Mouse (Mus musculus) lung, postnatal 36 days (tissue): ENCODE measurements around the gene Uhrf1bp1l.
A peak's percentile ranks its signal among the peaks of the same experiment; 100 is the strongest.

Source experiments
- DNase-seq: peaks from one replicate; pipeline ENCODE4 v3.0.0; 2022; ENCODE audit warnings: mixed read lengths

Gene Uhrf1bp1l

GRCm38 (mm10) chr10:89744871-89745665 is at the start of gene Uhrf1bp1l:
Gene Uhrf1bp1l (plus strand): TSS chr10:89744991.
- DNase-seq: peak; percentile 94

GRCm38 (mm10) chr10:89695194-89695911 is 49.4 kb upstream of the Uhrf1bp1l start:
- DNase-seq: peak; percentile 7

- peak; percentile 27 for DNase-seq
These were observed 48.5 kb upstream of the Uhrf1bp1l start for GRCm38 (mm10) chr10:89696270-89696669.

GRCm38 (mm10) chr10:89697956-89698355 is 46.8 kb upstream of the Uhrf1bp1l start:
- no peak for DNase-seq

DNA sequence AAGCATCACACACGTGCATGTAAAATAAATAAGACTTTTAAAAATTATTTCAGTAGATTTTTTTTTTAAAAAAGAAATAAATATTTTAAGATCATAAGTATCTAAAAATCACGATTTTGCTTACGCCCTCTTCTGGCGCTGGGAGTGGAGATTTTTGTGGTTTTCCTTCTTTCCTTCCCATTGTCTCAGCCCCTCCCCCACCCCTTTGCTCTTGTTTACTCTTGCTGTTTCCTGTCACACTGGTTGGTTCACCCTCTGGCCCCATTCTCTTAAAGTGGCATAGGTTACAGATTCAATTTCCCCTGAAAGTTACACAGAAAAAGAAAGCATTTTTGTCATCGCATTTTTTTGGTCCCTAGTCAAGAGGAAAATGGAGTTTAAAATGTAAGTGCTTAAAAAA is 41.7 kb upstream of the Uhrf1bp1l start:
- peak; percentile 64 for DNase-seq

GRCm38 (mm10) chr10:89707397-89707796 is 37.4 kb upstream of the Uhrf1bp1l start:
- no peak for DNase-seq

DNA sequence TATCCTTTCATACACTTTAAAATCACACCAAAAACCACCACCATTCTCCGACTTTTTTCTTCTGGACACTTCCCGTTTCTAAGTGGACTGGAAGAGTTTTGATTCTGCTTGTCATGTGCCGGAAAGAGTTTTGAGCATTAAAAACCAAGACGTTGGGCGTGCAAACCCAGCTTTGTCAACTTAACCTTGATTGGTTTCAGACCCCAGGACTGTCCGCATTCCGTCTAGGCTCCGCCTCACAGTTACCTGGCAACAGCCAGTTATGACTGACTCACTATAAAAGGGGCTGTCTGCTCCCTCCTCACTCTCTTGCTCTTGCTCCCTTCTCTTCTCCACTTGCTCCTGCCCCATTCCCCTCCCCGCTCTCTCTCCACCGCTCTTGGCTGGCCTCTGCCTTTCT is 36.1 kb upstream of the Uhrf1bp1l start:
- DNase-seq: no peak

DNA sequence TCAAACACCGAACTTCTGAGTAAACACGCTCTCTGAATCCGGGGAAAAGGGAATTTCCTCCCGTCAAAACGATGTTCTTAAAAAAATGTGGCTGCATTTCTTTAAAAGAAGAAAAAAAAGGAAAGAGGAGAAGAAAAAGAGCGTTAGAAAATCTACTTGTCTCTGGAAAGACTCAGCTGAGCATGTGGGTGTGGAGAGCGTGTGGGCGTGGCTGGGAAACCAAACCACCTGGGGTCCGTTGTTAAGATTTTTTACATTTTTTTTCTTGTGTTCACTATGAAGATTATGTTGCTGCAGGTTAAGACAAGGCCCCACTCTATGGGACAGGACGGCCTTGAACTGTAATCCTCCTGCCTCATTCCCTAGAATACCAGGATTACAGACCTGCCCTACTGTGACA is 29.9 kb upstream of the Uhrf1bp1l start:
- no peak for DNase-seq

DNA sequence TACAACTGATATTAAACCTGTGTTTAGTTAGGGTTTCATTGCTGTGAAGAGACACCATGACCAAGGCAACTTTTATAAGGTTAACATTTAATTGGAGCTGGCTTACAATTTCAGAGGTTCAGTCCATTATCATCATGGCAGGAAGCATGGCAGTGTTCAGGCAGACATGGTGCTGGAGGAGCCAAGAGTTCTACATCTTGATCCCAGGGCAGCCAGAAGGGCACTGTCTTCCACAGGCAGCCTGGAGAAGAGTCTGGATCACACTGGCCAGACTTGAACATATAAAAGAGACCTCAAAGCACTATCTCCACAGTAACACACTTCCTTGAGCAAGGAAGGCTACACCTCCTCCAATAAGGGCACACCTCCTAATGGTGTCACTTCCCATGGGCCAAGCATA is 24.5 kb upstream of the Uhrf1bp1l start:
- DNase-seq: no peak

DNA sequence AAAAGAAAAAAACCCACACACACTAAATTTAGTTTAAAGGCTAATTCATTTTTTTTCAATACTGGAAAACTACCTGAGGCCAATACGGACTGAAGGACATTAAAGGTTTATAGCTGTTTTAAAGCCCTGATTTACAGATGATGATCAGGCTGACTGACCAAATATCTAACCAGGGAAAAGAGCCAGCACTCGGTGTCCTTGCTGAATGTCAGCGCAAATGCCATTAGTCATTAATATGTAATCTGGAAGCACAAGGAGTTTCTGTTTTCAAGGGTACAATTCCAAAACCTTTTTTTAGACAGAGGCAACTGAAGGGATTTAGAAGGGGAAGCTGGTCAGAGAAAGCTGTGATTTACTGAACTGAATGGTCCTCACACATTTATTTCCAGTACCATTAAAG is 24.0 kb upstream of the Uhrf1bp1l start:
- DNase-seq: no peak

DNA sequence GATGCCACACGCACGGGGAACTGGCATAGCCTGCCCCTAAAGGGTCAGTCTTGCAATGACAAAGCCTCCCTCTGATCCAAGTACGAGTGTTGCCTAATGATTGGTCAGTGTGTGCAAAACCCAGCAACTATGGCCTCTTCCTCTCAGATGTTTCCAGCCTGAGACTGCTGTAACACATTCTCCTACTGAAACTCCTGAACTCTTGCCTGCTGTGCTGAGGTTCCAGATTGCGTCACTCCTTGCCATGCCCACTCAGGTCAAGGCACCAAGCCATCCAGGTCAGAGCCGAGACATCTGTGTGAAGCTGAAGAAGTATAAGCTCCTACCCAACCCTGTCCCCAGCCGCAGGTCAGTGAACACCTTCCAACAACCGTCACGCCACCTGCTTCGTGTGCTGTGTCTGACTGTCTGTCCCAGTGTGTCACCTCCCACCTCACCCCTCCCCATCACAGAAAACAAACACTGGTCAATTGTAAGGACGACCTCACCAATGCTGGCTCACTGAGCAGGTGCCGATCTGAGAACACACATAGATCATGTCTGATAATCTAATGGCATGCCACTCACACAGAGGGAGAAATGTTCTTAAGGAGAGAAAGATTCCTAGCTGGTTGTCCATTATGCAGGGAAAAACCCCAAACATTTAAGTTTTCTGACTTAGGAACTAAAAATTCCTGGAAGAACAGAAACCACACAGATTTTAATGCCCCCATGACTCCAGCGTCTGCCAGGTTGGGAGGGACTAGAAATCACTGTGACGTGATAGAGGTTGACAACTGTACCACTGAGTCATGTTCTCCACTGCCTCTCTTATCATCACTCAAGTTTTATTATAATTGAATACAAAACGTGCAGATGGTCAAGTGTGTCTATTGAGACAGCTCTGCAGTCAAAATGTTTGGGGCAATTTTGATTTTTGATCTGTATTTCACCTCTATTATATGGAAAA is 22.3 kb upstream of the Uhrf1bp1l start:
- peak; percentile 29 for DNase-seq

- no peak for DNase-seq
These were observed 14.4 kb upstream of the Uhrf1bp1l start for GRCm38 (mm10) chr10:89730386-89730785.

- DNase-seq: no peak
These were observed 13.4 kb upstream of the Uhrf1bp1l start for GRCm38 (mm10) chr10:89731341-89731740.

DNA sequence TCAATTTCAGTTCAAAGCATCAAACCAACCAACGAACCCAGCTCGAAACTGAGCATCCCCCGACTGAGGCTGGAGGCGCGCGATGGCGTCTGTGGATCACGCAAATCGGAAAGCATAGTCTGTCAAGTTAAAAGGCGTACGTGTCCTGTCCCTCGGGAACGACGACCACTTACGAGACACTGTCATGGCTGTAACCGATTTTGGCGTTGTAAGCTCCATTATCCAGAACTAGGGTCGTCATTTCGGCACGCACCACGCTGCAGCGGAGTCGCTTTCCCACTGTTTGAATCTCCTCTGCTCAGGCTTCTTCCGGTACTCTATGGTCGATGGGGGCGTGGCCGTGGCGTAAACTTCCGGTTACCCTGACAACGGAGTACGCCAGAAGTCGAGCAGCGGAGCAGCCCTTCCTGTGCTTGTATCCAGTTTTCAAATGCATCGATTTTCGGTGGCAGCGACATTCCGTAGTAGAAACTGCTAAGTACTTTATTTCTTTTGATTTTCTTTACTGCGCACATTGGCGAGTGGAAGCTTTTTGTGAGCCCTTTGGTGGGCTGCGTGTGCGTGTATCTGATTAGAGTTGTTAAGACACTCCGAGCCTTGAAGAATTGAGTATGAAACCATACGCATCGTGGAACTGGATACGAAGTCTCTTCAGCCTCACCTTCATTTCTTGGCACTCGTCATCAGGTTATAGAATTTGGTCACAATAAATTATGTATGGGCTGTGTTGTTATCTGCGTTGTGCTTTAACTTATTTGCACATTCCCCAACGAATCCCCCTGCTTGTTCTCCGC is 12.6 kb upstream of the Uhrf1bp1l start, which contains the start of gene Actr6:
TSS of gene Actr6 (minus strand) at position 295 of the 794 bp plus-strand sequence.
- peak; percentile 98 for DNase-seq

DNA sequence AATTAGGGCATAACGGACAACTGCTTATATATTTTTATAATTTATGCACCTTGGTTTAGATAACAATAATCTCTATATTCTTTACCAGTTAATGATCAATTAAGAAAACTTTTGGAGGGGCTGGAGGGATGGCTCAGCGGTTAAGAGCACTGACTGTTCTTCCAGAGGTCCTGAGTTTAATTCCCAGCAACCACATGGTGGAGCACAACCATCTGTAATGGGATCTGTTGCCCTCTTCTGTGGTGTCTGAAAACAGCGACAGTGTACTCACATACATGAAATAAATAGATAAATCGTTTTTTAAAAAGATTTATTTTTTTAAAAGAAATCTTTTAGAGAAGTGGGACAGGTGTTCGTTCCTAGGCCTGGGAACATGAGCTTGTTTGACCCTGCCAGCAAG is 7.7 kb upstream of the Uhrf1bp1l start:
- no peak for DNase-seq

GRCm38 (mm10) chr10:89737887-89738286 is 6.9 kb upstream of the Uhrf1bp1l start:
- DNase-seq: no peak

DNA sequence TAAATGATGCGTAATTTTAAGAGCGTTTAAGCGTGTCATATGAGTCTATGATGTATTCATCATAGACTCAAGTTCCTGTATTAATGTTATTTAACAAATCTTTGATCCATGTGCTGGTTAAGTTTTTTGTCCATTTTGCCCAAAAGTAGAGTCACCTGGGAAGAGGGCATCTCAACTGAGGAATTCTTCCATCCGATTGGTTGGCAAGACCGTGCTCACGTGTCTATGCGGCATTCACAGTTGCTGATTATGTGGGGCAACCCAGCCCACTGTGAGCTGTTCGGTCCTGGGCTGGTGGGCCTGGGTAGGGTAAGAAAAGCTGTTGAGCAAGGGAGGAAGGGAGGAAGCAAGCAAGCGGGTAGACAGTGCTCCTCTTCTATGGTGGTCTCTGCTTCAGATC is 6.4 kb upstream of the Uhrf1bp1l start:
- DNase-seq: no peak

GRCm38 (mm10) chr10:89739703-89740102 is 5.1 kb upstream of the Uhrf1bp1l start:
- no peak for DNase-seq

- peak; percentile 37 for DNase-seq
These were observed 3.8 kb upstream of the Uhrf1bp1l start for GRCm38 (mm10) chr10:89740995-89741394.

DNA sequence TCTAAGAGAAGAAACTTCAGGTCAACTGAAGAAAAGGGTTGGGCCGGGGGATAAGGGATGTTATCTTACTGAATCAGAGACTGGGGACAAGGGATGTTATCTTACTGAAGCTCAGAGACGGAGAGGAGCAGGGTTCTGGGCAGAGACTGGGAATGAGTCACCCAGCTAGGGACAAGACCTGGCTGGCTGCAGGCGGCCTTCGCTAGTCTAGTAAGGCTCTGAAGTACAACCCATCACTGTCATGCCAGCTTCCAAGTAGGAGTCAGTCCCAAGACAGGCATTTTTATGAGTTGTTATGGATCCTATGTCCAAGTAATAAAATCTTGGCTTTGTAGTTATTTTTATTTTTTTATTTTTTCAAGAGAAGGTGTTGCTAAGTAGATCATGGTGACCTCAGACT is 1.5 kb upstream of the Uhrf1bp1l start:
- DNase-seq: no peak

DNA sequence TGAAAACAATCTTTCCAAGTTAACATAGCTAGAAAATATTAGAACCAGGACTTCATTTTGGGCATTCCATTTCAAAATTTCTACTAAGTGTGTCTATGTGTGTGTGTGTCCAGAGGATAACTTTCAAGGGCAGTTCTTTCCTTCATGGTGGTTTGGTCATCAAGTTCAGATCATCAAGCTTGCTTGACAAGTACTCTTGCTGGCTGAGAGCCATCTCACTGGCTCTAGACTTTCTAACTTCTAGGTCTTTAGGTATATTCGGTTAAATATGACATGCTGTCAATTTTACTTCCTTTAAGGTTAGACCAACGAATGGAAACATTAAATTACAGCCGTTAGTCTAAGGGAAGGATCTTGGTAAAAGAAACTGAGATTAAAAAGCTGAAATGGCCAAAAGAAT is 450 bp upstream of the Uhrf1bp1l start:
- DNase-seq: peak; percentile 38

DNA sequence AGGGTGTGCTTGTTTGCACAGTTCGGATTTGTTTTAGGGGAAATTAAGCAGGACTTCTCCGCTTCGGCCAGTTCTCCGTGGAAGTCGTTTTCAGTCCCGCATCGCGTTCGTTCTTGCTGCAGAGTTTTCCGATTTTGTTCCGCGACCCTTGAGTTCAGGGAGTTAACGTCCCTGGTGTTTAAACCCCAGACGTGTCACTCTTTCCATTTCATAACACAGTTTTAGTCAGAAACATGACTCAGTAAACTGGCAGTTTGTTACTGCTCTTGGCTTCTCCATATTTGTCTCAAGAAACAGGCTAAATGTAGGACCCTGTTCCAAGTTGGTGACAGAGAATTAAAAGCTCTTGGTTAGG is 852 bp downstream of the Uhrf1bp1l start:
- peak; percentile 42 for DNase-seq
